Mouse (Mus musculus) regulatory T cell (primary cell): ENCODE measurements around the gene Vmn1r23.
"Not testable (repeated sequence)": the region's sequence is repeated elsewhere in the genome, so short reads cannot be mapped to it uniquely, and the experiment has no call there.

Experiments
- in situ Hi-C: fragments of 300-600 bp; cut with MboI, MseI; formaldehyde crosslinking; loops from one replicate; pipeline ENCODE4 v1.15.1; 2025; ENCODE audit warnings: high pct_unique_total_duplicates

Gene Vmn1r23

DNA sequence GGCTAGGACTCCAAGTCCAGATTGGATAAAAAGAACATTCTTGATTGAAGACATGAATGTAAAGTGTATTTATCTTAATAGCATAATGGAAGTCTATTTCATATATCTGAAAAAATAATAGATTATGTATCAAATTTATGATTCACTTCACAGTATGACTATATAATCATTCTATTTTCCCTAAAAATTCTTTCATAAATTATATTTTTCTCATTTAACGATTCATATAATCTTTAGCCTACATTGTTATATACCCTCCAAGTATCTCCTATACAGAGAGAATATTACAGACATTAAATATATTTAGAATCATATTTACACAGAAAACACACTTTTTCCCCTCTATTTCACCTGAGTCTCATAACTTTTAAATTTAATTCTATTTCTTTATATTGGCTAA lies at the start of gene Vmn1r23:
TSS of gene Vmn1r23 (minus strand) at position 101 of the 400 bp plus-strand sequence.
- in situ Hi-C loops, result no loop called here

GRCm38 (mm10) chr6:57961403-57961802 lies 34.8 kb upstream of the Vmn1r23 start, which contains the start of gene Vmn1r24:
Vmn1r24 (minus strand) TSS chr6:57961503.
- in situ Hi-C loops, result not testable (repeated sequence)

DNA sequence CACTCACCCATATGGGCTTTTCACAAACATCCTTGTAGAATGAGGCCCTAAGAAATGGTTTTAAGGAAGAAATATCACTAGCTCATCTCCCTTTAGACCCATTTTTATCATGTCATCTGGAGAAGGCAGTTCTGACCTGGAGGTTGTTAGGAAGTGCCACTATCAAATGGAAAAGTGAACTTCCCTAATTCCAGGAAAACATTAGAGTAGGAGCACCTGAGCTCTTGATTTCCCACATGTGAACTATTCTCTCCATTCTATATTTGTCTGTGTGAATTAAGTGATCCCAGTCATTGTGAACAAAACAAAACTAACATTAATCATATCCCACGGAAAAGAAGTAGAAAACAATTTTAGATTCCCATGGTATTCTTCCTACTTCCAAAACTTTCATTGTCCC lies 18.7 kb downstream of the Vmn1r23 start, which contains the start of gene Vmn1r22:
TSS of gene Vmn1r22 (minus strand) at position 101 of the 400 bp plus-strand sequence.
- in situ Hi-C loops, result no loop called here
